Mouse (Mus musculus) ES-E14 (cell line): ENCODE measurements around the gene Nedd8.
A peak's percentile ranks its signal among the peaks of the same experiment; 100 is the strongest.

Source experiments
- HCFC1 ChIP-seq: IDR thresholded peaks from 2 replicates; pipeline ENCODE4 v1.6.1; 2012; ENCODE audit warnings: low read length, inconsistent platforms, borderline replicate concordance; ENCODE audit not compliant: insufficient read depth
- MAFK ChIP-seq: IDR thresholded peaks from 2 replicates; pipeline ENCODE4 v1.6.1; 2014; ENCODE audit warnings: mild to moderate bottlenecking, low read depth, low read length, inconsistent platforms; ENCODE audit not compliant: insufficient read depth
- ZC3H11A ChIP-seq: IDR thresholded peaks from 2 replicates; pipeline ENCODE4 v1.6.1; 2012; ENCODE audit warnings: low read depth, mild to moderate bottlenecking, inconsistent platforms, low read length, borderline replicate concordance

DNA sequence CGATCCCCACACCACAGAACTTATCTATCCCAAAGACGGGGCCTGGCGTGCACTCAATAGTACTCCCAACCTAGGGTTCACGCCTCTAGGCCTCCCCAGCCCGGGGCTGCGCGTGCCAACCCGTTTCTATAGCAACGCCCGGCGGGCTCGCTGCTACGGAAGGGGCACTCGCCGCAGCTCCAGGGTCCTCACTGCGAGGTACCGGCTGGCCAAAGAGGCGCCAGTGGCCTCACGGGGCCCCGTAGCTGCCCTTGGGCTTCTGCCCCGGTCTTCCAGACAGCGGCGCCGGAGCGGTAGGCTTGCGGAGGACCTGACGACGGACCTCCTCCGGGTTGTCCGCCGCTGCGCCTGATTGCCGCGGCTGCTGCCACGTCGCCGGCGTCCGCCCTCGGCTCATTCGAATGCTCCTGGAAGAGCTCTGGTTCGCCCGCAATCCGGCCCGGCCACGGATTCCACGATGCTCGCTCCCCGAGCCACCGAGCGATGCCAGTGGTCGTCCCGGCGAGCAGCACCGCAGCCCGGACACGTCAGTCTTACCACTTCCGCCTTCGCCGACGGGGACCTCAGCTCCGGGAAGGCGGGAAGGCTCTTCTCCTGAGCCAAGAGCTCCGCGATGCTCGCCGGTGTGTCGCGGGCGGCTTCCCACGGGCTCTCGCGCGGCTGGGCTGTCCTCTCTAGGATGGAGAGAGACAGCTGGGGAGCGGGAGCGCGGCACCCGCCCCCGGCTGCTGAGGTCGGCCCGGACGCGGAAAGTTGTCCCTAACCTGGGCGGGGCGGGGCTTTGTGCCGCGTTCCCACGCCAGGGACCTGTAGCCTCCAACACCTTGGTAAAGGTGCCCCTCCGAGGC lies 28.6 kb downstream of the Nedd8 start, which contains the start of gene Tm9sf1:
- no peak for TF ChIP-seq ZC3H11A
- TF ChIP-seq MAFK, result no peak
- TF ChIP-seq HCFC1, result peak; percentile 60
